Mouse (Mus musculus) bone marrow, adult 2 months (tissue): Measurements from ENCODE around the gene Rbsn.

Source experiments
- CTCF ChIP-seq: fragments of 200-500 bp; IDR thresholded peaks from 2 replicates; pipeline ENCODE4 v1.5.1; 2011; ENCODE audit warnings: low read length, control low read depth; ENCODE audit not compliant: control insufficient read depth, insufficient read depth
- POLR2A ChIP-seq: fragments of 200-500 bp; IDR thresholded peaks from 2 replicates; pipeline ENCODE4 v1.6.1; 2011; ENCODE audit warnings: low read depth, mild to moderate bottlenecking, control low read depth, low read length, borderline replicate concordance; ENCODE audit not compliant: control insufficient read depth

DNA sequence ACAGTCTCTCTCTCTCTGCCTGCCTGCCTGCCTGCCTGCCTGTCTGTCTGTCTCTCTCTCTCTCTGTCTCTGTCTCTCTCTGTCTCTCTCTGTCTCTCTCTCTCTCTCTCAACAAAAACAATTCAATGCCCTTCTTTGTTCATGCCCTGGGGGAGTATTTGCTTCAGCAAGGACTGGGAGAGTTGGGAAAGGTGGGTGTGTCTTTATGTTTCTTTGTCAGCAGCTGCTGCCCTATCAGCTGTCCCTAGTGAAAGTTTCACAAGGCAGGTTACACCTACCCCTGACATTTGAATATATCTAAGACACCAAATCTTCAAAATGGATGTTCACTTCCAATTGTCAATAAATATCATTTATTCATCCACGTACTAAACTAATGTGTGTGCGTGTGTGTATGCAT is 14.9 kb upstream of the Rbsn start:
- TF ChIP-seq CTCF (no peak), POLR2A (no peak)
